Mouse (Mus musculus): ENCODE results near the gene Usp20.

The Usp20 gene

DNA sequence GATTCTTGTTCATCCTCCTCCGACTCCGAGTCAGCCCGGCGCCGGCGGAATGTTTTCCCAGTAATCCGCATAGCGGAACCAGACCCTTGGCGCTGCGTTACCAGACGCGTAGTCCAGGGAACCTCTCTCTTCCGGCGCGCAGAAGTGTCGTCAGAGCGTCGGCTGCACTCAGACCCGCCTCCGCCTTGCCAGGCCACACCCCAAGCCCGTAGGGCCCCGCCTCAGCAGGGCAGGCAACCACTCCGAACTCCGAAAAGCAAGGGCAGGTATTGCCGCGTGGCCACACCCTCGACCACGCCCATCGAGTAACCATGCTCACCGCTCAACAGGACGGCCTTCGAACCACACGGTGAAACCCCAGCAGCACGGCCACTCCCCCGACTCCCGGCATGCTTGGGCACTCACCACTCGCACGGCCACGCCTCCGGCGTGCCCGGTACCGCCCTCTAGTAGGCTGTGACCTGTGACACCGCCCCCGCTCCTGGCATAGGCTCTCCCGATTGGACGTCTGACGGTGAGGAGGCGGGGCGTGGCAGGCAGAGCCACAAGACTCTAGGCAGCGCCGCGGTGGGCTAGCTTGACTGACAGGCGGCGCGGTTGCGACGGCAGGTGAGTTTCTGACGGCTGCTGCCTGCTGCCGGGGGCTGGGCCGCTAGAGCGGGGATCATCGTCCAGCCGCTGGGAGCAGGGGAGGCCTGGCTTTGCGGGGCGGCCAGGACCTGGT is at the start of gene Usp20, which contains the start of gene BC005624:
Usp20 (plus strand) TSS at position 490 of the 724 bp plus-strand sequence.
BC005624 (minus strand) TSS at position 412 of the 724 bp plus-strand sequence.
- under 1% methylated on average over 66 of the region's 66 CpGs for WGBS

DNA sequence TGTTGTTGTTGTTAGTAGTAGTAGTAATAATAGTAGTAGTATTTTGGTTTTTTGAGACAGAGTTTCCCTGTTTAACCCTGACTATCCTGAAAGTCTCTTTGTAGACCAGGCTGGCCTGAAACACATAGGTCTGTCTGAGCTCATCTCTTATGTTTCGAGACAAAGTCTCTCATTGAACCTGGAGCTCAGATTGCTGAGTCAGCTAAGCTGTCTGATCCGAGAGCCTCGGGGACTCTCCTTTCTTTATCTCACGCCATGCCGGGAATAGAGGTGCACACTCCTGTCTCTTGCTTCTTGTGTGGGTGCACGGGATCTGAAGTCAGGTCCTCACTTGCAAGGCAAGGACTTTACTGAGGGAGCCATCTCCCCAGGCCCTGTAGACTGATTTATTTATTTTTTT is 49.0 kb upstream of the Usp20 start:
- WGBS, result 75% methylated on average over 6 of the region's 6 CpGs

DNA sequence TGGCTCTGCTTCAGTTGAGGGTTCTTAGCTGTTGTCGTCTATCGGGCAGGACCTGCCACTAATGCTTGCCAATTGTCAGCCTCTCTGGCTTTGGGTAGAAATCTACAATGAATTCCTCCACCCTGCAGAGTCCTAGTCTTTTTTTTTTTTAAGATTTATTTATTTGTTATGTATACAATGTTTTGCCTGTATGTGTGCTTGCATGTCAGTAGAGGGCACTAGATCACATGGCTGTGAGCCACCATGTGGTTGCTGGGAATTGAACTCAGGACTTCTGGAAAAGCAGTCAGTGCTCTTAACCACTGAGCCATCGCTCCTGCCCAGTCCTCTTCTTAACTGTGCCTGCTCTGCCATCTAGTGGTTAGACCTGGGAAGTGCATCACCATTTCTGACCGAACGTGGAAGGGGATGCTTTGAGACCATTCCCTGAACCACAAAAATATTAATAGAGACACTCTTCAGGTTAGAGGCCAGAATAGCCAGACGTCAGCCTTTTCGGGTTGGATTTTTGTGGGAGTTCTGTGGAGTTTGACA is 48.1 kb upstream of the Usp20 start:
- 21% methylated on average over 7 of the region's 7 CpGs for WGBS

DNA sequence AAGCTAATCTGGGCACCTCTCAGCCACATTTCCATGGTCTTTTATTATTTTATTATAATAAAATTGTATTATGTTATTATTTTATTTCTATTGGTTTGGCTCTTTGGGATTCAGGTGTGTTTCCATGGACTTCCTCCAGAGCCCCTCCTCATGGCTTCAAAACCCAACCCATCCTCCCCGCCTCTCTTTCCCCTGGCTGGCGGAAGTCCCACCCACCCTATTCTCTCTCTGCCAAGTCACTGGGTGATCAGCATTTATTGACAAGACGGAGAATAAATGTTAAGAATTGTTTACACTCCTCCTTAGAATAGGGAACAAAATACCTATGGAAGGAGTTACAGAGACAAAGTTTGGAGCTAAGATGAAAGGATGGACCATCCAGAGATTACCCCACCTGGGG is 45.3 kb upstream of the Usp20 start:
- WGBS, result 78% methylated on average over 3 of the region's 3 CpGs

DNA sequence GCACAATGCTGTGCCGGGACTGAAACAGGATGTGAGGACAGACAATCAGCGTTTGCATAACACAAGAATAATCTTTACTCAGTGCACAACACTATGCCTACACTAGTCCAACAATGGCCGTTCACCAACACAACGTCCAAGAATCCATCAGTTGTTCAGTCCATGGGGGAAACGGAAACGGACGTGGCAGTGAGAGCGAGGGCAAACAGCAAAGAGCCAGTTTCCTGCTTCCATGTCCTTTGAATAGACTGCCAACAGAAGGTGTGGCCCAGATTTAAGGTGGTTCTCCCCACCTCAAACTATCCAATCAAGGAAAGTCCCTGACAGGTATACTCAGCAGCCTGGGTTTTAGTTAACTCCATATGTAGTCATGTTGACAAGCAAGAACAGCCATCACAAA is 44.3 kb upstream of the Usp20 start:
- WGBS, result 66% methylated on average over 8 of the region's 8 CpGs

DNA sequence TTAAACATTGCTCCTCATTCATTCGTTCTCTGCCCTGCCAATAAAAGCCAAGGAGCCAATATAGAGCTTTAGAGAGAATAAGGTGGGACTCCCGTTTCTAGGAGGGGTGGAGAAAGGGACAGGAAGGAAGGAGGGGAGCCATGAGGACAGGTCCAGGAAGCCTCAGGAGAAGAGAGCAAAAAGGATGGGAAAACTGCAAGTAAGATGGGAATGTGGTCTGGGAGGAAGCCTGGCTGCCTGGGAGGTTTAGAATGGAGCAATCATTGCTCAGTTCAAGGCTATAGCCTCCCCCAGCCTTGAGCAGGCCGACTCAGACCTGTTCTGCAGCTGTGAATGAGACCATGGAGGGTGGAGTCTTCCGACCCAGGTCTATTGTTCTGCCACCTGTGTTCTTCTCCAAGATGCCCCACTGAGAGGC is 43.5 kb upstream of the Usp20 start:
- 63% methylated on average over 4 of the region's 4 CpGs for WGBS

DNA sequence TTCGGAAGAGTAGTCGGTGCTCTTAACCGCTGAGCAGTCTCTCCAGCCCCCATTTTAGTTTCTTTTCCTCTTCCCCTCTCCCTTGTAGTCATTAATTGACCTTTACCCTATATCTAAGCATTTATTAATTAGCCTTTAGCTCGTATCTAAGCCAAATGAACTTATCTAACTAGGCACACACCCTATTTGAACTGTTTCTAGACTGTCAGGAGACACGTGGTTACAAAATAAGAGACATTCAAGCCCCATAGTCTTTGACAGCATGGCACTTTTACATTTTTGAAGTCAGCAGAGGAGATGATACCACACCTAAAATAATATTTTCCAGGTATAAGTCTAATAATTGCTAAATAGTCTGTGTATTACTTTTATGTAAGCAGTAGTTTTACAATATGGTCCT is 40.5 kb upstream of the Usp20 start:
- WGBS, result 92% methylated on average over 5 of the region's 5 CpGs

DNA sequence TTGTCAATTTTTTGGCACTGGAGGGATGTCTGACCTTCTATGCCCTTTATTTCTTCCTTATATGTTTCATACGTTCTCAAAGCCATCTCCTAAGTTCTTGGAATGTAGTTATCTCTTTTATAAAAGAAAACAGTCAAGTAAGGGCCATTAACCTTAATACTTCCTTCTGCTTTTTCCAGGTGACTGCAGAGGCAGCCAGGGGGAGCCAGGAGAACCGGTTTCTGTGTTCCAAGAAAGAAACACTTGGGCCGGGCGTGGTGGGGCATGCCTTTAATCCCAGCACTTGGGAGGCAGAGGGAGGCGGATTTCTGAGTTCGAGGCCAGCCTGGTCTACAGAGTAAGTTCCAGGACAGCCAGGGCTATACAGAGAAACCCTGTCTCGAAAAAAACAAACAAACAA is 40.0 kb upstream of the Usp20 start:
- 47% methylated on average over 7 of the region's 7 CpGs for WGBS

DNA sequence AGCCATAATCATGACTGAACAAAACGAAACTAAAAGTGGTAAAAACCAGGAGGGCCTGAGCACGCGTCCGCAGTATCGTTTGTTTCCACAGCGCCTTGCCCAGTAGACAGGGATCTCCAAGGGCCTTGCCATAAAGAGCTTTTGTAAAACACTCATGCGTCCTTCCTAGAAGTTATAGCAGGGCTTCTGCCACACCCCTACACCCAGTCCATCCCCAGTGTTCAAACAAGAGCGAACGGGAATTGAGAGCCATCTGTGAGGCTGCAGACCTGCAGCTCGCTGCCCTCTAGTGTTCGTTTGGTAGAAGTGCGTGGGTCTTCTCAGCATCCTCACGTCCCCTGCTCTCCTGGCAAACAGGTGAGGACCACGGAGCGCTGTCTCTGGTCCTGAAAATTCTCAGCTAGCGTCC is 39.5 kb upstream of the Usp20 start:
- 10% methylated on average over 16 of the region's 16 CpGs for WGBS

DNA sequence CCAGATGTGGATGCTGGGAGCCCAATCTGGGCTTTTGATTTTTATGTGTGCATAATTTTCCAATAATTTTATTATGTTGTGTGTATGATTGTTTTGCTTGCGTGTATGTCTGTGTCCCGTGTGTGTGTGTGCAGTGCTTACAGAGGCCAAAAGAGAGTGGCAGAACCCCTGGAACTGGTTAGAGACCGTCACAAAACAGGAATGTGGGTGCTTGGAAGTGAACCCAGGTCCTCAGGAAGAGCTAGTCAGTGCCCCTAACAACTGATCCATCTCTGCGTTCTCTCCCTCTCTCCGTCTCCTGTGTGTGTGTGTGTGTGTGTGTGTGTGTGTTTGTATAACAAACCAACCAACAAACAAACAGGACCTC is 29.6 kb upstream of the Usp20 start:
- 25% methylated on average over 5 of the region's 5 CpGs for WGBS

DNA sequence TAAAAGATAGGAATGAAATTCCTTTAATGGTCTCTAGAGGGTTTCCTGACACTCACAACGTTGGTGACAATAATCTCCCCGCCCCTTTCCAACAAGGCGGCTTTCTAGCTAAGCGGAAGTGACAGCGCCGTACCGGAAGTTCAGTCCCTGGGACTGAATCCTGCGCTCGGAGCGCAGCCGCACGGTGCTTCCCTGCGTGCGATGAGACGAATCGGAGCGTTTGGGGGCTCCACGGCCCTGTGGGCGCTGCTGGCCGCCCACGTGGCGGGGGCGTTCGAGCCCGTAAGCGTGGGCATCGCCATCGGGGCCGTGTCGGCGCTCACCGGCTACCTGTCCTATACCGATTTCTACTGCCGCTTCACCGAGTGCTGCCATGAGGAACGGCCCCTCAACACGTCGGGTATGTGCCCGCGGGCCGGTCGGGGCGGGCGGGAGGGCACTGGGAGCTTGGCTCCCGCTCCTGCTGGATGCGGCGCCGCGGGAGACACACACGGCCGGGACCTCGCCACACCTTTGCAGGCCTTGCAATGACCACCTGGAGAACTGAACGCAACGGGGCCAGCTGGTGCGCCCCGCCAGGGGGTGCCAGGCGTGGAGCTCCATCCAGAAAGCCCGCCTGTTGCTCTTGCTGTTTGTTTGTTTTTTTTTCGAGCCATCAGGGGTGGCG is 29.1 kb upstream of the Usp20 start, which contains the start of gene Tor1b:
Tor1b (plus strand) TSS at position 136 of the 667 bp plus-strand sequence.
- under 1% methylated on average over 60 of the region's 60 CpGs for WGBS

DNA sequence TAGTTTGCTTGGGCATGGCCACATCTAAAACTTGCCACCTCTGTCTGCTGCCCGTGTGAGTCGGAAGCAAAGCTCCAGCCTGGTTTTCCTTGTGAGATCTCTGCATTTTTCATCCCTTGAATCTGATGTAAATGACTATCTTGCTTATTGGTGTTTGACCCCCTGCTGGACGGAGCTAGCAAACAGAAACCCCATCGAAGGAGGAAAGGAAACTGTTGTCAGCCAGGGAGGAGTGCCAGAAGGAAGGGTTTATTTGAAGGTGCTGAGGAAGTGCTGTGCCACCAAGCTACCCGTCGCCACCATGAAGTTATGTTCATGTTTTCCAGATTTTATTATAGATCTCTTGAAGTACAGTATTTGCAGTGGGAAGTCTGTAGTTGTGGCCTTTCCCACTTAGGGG is 27.3 kb upstream of the Usp20 start:
- 31% methylated on average over 6 of the region's 6 CpGs for WGBS

DNA sequence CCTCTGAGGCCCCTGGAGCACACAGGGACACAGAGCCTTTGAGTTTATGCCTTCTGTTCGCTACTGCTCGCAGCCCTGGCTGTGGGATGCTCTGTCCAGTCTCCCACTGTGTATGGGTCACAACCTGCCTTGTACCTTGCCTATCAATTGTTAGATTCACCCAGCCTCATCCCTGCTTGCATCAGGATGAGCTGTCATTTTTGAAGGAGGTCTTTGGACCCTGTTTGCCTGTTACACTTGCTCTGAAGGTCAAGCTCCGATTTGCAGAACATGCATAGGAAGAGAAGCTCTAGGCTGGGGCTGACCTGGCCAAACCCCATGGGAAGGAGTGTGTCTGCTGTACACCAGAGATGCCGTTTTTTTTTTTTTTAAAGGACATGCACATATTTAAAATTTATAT is 24.6 kb upstream of the Usp20 start:
- 77% methylated on average over 4 of the region's 4 CpGs for WGBS

DNA sequence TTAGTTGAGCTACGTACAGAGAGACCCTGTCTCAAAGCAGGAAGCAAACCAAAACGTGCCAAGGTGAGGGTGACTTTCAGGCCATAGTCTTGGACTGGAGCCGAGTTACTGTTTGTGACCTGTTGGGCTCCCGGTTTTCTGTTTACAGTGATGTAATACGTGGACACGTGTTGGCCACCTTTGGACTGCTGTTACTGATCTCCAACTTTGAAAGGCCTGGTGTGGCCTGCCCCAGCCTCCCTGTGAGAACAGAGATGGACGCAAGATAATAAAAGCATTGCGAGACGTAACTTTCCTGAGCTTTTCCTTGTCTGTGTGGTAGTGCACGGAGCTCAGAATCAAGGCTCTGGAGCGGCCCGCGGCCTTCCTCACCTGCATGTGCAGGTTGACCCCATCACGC is 23.4 kb upstream of the Usp20 start:
- 86% methylated on average over 14 of the region's 14 CpGs for WGBS

DNA sequence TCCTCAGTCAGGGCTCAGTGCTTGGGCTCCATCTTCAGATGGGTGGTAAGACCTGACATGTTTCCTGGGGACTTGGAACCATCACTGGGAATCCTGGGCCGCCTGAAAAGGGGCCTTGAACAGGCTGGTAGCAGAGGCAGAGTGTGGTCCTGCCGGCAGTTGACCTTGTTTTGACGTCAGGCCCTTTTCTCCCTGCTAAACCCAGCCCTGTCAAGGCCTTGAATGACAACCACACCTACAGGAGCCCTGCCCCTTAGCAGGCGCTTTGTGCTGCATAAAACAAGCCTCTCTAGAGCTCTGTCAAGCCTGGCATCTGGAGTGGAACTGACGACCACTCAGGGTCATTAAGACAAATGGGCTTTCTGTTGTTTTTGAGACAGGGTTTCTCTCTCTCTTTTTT is 22.2 kb upstream of the Usp20 start:
- WGBS, result 42% methylated on average over 5 of the region's 5 CpGs

DNA sequence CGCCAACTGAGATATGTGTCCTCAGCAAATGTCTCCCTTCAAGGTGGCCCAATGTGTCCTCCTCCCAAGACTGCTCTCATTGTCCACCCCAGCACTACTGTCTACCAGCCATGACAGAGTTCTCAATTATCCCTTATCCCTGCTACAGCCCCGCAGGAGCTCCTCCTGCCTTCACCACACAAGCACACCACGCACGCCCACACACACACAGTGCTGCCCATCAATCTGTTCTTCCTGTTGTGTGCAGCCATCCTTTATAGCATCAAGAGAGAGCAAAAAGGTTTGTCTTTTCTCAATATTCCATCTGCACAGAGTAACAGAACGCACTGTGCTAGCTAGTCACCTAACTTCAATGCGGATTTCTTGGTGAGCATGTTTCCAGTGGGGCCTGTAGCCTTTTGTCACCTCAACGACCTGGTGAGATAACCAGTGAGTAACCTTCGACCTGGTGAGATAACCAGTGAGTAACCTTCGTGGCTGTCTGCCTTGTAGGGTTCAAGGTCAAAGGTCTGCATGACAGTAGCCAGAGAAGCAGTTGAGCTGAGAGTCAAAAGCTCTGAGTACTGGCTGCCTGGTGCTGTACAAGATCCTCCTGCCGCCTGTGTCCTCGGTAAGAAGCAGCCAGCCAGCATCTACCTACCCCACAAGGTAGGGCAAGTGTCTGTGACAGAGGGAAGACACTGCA is 19.4 kb upstream of the Usp20 start:
- 76% methylated on average over 11 of the region's 11 CpGs for WGBS

DNA sequence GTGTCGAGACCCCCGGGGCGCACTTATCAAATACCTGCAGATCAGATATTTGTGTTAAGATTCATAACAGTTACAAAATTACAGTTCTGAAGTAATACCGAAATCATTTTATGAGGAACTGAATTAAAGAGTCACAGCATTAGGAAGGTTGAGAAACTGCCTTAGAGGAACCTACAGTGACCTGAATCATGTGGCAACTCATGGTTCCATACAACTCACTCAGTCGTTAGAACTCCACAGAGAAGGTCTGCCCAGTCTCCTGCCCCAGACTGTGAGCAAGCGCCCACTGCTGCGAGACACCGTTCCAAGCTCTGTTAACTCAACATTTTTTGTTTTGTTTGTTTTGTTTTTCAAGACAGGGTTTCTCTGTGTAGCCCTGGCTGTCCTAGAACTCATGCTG is 16.5 kb upstream of the Usp20 start:
- WGBS, result 83% methylated on average over 8 of the region's 8 CpGs

DNA sequence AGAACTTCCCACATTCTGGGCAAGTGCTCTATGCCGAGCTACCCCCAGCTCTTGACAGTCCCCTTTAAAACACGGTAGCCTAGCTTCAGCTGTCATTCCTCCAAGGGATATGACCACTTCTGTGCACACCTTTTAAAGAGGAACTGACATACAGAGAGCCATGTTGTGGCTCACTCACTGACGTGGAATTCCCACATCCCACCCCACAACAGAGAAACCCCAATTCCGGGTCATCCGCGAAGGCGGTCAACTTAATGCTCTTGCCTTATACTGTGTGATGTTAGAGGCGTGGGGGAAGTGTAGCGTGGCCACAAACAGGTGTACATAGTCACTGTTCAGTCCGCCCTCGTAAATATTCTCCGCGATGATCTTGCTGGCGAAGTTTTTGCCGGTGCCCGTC is 15.3 kb upstream of the Usp20 start:
- 10% methylated on average over 16 of the region's 16 CpGs for WGBS

DNA sequence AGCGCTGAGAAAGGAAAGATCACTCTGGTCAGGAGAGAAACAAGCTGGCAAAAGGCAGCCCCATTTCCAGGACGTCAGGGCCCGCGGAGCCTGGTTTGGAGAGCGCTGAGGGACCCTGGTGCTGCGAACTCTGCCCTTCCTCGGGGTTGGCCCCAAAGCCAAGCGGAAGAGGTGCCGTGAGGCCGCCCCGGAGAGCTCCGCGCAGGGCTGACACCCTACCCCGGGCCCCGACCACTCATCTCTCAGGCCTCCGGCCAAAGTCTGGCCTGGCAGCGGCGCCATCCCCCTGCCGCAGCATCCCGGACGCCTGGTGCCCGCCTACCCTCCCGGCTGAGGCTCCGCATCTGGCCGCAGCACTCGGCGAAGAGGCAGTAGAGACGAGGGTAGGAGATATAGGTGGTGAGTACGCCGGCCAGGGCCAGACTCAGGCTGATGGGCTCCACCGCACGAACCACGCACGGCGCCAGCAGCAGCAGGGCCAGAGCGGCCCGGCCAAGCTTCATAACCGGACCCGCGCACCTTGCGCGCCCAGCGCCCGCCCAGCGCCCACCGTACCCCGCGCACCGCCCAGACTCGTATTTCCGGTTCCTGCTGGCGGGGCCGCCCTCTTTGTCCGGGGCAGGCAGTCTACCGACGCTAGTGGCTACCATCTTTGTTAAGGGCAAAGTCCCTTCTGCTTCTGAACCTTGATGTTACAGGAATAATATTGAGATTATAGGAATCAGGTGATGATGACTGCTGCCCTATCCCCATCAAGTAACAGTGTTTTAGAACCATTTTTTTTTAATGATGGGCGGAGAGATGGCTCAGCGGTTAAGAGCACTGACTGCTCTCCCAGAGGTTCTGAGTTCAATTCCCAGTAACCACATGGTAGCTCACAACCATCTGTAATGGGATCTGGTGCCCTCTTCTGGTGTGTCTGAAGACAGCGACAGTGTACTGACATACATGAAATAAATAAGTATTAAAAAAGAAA is 14.4 kb upstream of the Usp20 start, which contains the start of gene Tor1a:
Tor1a (minus strand) TSS at position 582 of the 976 bp plus-strand sequence.
- 2% methylated on average over 52 of the region's 59 CpGs for WGBS

DNA sequence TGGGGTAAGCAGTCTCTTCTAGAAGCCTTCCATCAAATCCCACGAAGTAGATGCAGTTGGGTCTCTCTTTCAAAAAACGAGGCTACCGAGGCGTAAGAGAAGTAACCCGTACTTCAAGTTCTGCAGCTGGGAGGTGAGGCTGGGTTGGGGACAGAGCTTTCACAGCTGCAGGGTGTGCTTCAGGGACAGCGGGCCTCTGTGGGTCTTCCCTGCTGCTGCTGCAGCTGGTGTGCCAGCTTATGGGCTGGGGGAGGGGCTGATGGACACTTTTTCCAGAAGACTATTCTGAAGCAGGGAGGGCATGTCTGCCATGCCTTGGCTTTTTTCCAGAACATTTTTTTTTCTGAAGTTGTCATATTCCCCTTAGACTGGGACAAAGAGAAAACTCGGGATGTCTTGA is 945 bp downstream of the Usp20 start:
- WGBS, result 38% methylated on average over 7 of the region's 7 CpGs

Data from cerebral cortex, adult 2 months (tissue).